Comparison of ENCODE assay signal across 8 mouse cellular contexts in the genomic region with DNA sequence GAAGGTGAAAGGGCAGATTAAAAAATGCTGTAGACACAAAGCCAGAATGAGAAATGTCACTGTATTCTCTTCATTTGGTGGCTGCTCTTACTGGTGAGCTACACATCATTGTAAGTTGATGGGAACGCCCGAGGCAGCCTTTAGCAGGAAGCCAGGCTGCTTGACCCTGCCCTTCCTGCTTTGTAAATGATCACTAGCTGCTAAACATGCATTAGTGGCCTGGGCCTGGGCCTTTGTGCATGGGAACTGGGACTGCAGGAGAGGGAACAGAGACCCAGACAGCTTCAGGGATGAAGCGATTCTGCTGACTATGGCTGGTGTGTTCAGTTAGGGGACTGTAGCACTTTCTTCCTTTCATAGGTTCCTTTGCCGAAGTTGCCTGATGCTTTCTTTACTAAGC. TPM values are rescaled to one million over a fixed set of nuclear protein-coding genes. Genes with fewer than 3 reads are reported as not detected.
DNase-seq lines count a peak whose midpoint lies in the region; ATAC-seq and TF ChIP-seq lines count a peak whose summit lies in the region.

No protein-coding gene starts in this region.

- H3K9me3 ChIP-seq in lung, embryonic 14.5 days (ENCODE audit: low read depth, low read length) = no peaks in the 10 kb centered on the region

- peak; percentile 15 to 54 for DNase-seq in spleen, postnatal 4 days (ENCODE audit: low spot score in 2 of 2)
- DNase-seq in spleen, adult 18-20 months = no peak
- peak; percentile 53 to 71 for DNase-seq in heart, adult 2 months
- DNase-seq in kidney, adult 18-20 months = peak; percentile 38
- DNase-seq in lung, embryonic 14.5 days = peak; percentile 66
- DNase-seq in left cerebral cortex, adult 9 months (ENCODE audit: low spot score in 2 of 2) = no peak
- DNase-seq in cerebellum, postnatal 4 days (ENCODE audit: low spot score in 2 of 2) = no peak

- peak; percentile 40; the same call in 1 of the 2 replicates for TF ChIP-seq POLR2A in heart, adult 2 months (IDR thresholded peaks at IDR 0.05; ENCODE audit: insufficient read depth, low read depth, low read length)
- TF ChIP-seq POLR2A in olfactory bulb, adult 2 months (IDR thresholded peaks at IDR 0.05; ENCODE audit: insufficient read depth, low read depth, low read length) = no peak

- peaks cover 31% of the 10 kb centered on the region for H3K4me1 ChIP-seq in heart, adult 2 months (ENCODE audit: control insufficient read depth, insufficient read depth, low read length)
- peaks cover 31% of the 10 kb centered on the region for H3K4me1 ChIP-seq in lung, embryonic 14.5 days (ENCODE audit: insufficient read depth)
- peaks cover 12% of the 10 kb centered on the region for H3K4me1 ChIP-seq in olfactory bulb, adult 2 months (ENCODE audit: control insufficient read depth, insufficient read depth, low read length)

- intact Hi-C loops in heart, adult 2 months (cut with DNase I) = loop anchor here (2.0 kb wide), 2 partner anchors 15 to 35 kb away; partner anchors contain the start of gene Gnaq

- H3K79me2 ChIP-seq in heart, adult 2 months (replicated peaks; ENCODE audit: control insufficient read depth, insufficient read depth, low read length) = peaks cover 8% of the 10 kb centered on the region

- H3K4me3 ChIP-seq in heart, adult 2 months = no peak overlapping the region
- H3K4me3 ChIP-seq in lung, embryonic 14.5 days (ENCODE audit: low read depth, low read length) = no peak overlapping the region
- H3K4me3 ChIP-seq in olfactory bulb, adult 2 months (ENCODE audit: insufficient read depth, low read depth, low read length) = no peak overlapping the region

- H3K27me3 ChIP-seq in heart, adult 2 months (ENCODE audit: control insufficient read depth, insufficient read depth, low read length) = no peaks in the 10 kb centered on the region
- no peaks in the 10 kb centered on the region for H3K27me3 ChIP-seq in lung, embryonic 14.5 days (ENCODE audit: insufficient read depth, low read length)

- H3K27ac ChIP-seq in heart, adult 2 months = peak overlapping the region; percentile 86
- H3K27ac ChIP-seq in lung, embryonic 14.5 days (ENCODE audit: low read depth) = peak overlapping the region; percentile 77
- peak overlapping the region; percentile 34; the same call in 1 of the 2 replicates for H3K27ac ChIP-seq in olfactory bulb, adult 2 months (ENCODE audit: insufficient read depth, low read depth, low read length)

- 33% methylated on average over 4 of the region's 4 CpGs for WGBS in heart, adult 2 months
- 23% methylated on average over 4 of the region's 4 CpGs for WGBS in lung, embryonic 14.5 days
- 40% methylated on average over 4 of the region's 4 CpGs for WGBS in olfactory bulb, adult 2 months

- no peak overlapping the region for H3K4me2 ChIP-seq in lung, embryonic 14.5 days

- H3K36me3 ChIP-seq in heart, adult 2 months (ENCODE audit: control insufficient read depth, insufficient read depth, low read length) = peaks cover 29% of the 10 kb centered on the region
- H3K36me3 ChIP-seq in lung, embryonic 14.5 days (ENCODE audit: insufficient read depth) = no peaks in the 10 kb centered on the region

- peak; percentile 69; the same call in 1 of the 2 replicates for ATAC-seq in lung, embryonic 14.5 days (ENCODE audit: insufficient read depth)

- no peak overlapping the region; the same call in 1 of the 2 replicates for H3K9ac ChIP-seq in heart, adult 2 months (ENCODE audit: low read depth, low read length)
- no peak overlapping the region for H3K9ac ChIP-seq in lung, embryonic 14.5 days

- peak; percentile 61; the same call in 1 of the 2 replicates for TF ChIP-seq EP300 in heart, adult 2 months (IDR thresholded peaks at IDR 0.05; ENCODE audit: insufficient read depth, low read depth, low read length)

- no peak for TF ChIP-seq CTCF in heart, adult 2 months (IDR thresholded peaks at IDR 0.05)
- TF ChIP-seq CTCF in lung, embryonic 14.5 days (IDR thresholded peaks at IDR 0.05; ENCODE audit: low read depth) = no peak
- TF ChIP-seq CTCF in olfactory bulb, adult 2 months (IDR thresholded peaks at IDR 0.05; ENCODE audit: insufficient read depth, low read depth, low read length) = no peak

RNA-seq across cellular contexts. Expression of gene Gnaq, which starts 35.6 kb away (rescaled TPM):
- total RNA-seq in heart, adult 2 months (2021) = 10 to 100 TPM; 23.1 to 23.4 TPM
- 8.4 and 14.5 TPM in 2 replicates for polyA plus RNA-seq in heart, adult 2 months (2012; rRNA removed)
- 15.9 and 16.1 TPM in 2 replicates for polyA plus RNA-seq in lung, embryonic 14.5 days (2014; fragmentation: Nextera tagmentation; extraction: Ambion mirVana)
- 135 and 244 TPM in 2 replicates for polyA plus RNA-seq in olfactory bulb, adult 2 months (2012; ENCODE audit: insufficient read depth, insufficient read length, low replicate concordance, missing spikeins)

Comparison
In these comparisons a context has a peak if more than half of its experiments do, and no peak if none do; other contexts are left out.
1. DNase-seq: peak in spleen, postnatal 4 days (2 of 2), heart, adult 2 months (2 of 2), kidney, adult 18-20 months (single experiment) and lung, embryonic 14.5 days (single experiment); none in spleen, adult 18-20 months (0 of 2), left cerebral cortex, adult 9 months (0 of 2) and cerebellum, postnatal 4 days (0 of 2).
2. H3K27ac ChIP-seq: peak in every context shown above with its lines; median percentile 86 in heart, adult 2 months; 77 in lung, embryonic 14.5 days; 34 in olfactory bulb, adult 2 months.